Mouse (Mus musculus) spleen, adult 2 months (tissue): ENCODE measurements around the gene Crot.

Source experiments
- CTCF ChIP-seq: fragments of 200-500 bp; IDR thresholded peaks from 2 replicates; pipeline ENCODE4 v1.5.1; 2011; ENCODE audit warnings: mild to moderate bottlenecking, inconsistent platforms; ENCODE audit not compliant: insufficient read depth, insufficient read length, insufficient replicate concordance; ENCODE audit errors: extremely low read depth
- POLR2A ChIP-seq: fragments of 200-500 bp; IDR thresholded peaks from 2 replicates; pipeline ENCODE4 v1.6.1; 2011; ENCODE audit warnings: low read depth, low read length, inconsistent platforms

- no peak for TF ChIP-seq POLR2A
- TF ChIP-seq CTCF = no peak
Observed at GRCm38 (mm10) chr5:9043582-9044267, 46.6 kb upstream of the Crot start.
